Mouse (Mus musculus): ENCODE data around the gene Psmd3.

- no peak for TF ChIP-seq CTCF (IDR thresholded peaks at IDR 0.05; ENCODE audit: borderline replicate concordance, extremely low read depth, insufficient read depth, insufficient read length)
- no peak for TF ChIP-seq POLR2A (IDR thresholded peaks at IDR 0.05; ENCODE audit: borderline replicate concordance, extremely low read depth, insufficient read depth, insufficient read length, poor library complexity, severe bottlenecking)
Measured at GRCm38 (mm10) chr11:98671857-98672256, 10.5 kb upstream of the Psmd3 start.

Measured in brain, embryonic 14.5 days (tissue).